Mouse (Mus musculus): ENCODE data around the gene Bach2.

Gene Bach2

GRCm38 (mm10) chr4:32579850-32580249, 341.2 kb downstream of the Bach2 start:
- DNase-seq, result no peak

- no peak for DNase-seq
Measured at GRCm38 (mm10) chr4:32584181-32584580, 345.6 kb downstream of the Bach2 start.

- peak; percentile 86 for DNase-seq
Measured at GRCm38 (mm10) chr4:32586596-32586995, 348.0 kb downstream of the Bach2 start.

GRCm38 (mm10) chr4:32587543-32587942, 348.9 kb downstream of the Bach2 start:
- DNase-seq, result no peak

DNA sequence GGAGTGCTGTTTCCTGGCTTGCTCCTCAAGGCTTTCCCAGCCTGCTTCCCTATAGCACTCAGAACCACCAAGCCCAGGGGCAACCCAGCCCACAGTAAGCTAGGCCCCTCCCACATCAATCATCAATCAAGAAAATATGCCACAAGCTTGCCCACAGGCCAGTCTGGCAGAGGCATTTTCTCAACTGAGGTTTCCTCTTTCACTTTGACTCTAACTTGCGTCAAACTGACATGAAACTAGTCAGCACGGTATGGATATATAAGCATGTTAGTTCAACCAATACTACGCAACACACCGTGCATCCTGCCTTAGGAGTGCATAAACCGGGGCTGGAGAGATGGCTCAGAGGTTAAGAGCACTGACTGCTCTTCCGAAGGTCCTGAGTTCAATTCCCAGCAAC, 349.6 kb downstream of the Bach2 start:
- DNase-seq, result no peak

GRCm38 (mm10) chr4:32601135-32601534, 362.5 kb downstream of the Bach2 start:
- peak; percentile 62 for DNase-seq

DNA sequence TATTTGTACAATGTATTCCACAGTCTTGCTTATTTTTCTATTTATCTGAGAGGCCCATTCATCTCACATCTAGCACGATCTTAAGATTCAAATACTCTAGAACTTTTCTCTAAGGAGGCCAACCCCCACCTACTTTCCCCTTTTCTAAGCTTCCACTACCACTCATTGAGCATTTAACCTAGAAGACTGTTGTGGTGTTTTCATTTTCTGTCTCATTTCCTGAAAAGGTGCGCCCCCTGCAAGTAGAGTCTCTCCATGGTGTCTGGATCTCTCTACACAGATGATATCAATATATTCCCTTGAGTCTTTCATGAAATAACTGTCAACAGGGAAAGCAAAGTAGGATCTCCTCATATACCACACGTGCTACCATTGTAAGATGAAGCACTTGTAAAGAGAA, 364.1 kb downstream of the Bach2 start, which contains the start of gene Gja10:
Gene Gja10, minus strand, starts transcription at position 101 of the 400 bp plus-strand sequence.
- no peak for DNase-seq

GRCm38 (mm10) chr4:32615034-32615881, 376.7 kb downstream of the Bach2 start, which contains the start of gene Casp8ap2:
Gene Casp8ap2, plus strand, starts transcription at chr4:32615451.
- peak; percentile 99 for DNase-seq

DNA sequence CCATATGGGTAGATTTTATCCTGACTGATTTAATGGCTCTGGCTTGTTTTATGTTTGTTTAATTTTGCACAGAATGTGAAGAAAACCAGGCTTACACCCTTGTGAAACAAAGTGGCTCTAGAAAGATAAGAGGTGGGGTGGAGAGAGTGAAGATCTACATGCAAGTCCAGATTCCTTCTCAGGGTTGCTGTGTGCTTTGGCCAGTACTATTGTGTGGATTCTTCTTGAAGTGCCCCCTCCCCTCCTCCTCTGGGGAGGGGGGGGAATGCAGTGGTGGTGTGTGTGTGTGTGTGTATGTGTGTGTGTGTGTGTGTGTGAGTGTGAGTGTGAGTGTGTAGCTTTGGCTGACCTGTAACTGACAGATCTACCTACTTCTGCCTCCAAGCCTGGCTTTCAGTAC, 383.0 kb downstream of the Bach2 start:
- no peak for DNase-seq
